Mouse (Mus musculus): Measurements from ENCODE around the gene Snx21.
A peak's percentile ranks its signal among the peaks of the same experiment; 100 is the strongest.
"Not testable (repeated sequence)": the region's sequence is repeated elsewhere in the genome, so short reads cannot be mapped to it uniquely, and the experiment has no call there.

Gene Snx21

DNA sequence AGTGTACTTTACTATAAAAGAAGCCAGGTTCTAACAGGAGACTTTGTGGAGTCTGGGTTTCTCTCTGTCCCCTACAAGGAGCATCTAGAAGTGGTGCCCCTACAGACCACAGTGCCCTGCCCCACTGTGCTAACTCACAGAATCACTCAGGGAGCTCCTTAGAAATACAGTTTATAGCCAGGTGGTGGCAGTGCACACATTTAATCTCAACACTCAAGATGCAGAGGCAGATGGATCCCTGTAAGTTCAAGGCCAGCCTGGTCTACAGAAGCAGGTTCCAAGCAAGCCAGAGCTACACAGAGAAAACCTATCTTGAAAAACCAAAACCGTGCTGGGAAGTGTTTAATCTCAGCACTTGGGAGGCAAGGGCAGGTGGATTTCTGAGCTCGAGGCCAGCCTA, 8.1 kb downstream of the Snx21 start:
- no peak for DNase-seq (ENCODE audit: low spot score in 2 of 2)

DNA sequence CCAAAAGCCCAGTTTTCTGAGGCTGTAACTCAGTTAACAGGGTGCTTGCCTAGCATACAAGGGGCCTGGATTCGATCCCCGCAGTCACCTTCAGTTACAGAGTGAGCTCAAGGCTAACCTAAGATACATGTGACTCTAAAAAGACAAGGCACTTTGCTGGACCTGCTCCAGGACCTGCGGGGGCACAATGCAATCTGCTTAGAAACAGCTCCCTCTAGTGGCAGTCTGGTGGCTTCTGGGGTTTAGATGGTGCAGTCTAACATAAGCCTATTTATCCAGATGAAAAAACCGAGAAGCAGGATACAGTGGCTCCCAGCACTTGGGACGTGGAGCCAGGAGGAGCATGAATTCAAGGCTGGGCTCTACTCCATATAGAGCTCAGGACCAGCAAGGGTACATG, 8.7 kb downstream of the Snx21 start:
- peak; percentile 65 to 86 for DNase-seq (ENCODE audit: low spot score in 2 of 2)

DNA sequence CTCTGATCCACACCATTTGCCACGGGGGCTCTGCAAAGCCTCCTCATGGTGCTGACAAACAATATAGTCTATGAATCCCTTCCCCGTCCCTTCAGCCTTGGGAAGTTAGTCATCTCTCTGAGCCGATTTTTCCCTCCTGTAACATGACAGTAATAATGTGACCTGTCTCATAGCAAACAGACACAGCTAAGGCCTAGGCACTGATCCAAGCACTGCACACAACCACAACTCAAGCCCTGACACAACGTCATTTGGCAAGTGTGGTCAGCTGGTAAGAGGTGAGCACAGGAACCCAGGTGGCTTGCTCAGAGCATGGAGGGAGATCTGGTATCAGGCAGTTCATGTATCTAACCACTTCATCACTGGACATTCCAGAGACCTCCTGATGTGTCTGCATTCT, 10.2 kb downstream of the Snx21 start:
- no peak for DNase-seq (ENCODE audit: low spot score in 2 of 2)

DNA sequence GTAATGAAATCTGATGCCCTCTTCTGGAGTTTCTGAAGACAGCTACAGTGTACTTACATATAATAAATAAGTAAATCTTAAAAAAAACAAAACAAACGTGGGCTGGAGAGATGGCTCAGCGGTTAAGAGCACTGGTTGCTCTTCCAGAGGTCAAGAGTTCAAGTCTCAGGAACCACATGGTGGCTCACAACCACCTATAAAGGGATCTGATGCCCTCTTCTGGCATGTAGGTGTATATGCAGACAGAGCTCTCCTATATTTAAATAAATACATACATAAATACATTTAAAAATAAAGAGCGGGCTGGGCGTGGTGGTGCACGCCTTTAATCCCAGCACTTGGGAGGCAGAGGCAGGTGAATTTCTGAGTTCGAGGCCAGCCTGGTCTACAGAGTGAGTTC, 12.9 kb downstream of the Snx21 start:
- not testable (repeated sequence) for DNase-seq (ENCODE audit: low spot score in 2 of 2)

DNA sequence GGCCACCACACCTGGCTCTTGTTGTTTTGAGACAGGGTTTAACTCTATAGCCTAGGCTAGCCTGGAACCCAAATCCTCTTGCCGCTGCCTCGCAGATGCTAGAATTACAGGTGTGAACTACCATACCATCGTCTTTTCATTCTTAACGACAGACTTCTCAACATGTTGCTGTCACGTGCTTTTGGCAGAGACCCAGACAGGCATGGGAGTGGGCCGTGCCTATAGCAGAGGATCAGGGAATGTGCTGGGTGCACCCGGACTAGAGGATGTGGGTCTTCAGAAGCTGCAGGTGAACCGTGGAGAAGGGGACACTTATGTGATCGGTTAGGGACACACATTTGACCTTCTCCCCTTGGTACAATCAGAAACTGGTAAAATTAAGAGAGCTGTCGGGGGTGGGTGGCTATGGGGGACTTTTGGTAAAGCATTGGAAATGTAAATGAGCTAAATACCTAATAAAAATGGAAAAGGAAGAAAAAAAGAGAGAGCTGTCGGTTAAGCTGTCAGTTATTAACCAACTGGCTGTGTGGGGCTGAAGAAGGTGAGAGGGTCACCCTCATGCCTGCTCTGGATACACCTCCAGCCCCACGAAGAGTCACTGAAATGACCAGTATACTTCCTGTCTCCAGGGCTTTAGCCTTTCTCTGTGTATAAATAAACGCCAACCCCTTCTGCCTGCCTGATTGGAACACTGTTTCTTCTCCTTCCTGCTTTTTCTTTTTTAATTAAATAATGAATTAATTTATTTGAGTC, 14.8 kb downstream of the Snx21 start:
- no peak for DNase-seq (ENCODE audit: low spot score in 2 of 2)

DNA sequence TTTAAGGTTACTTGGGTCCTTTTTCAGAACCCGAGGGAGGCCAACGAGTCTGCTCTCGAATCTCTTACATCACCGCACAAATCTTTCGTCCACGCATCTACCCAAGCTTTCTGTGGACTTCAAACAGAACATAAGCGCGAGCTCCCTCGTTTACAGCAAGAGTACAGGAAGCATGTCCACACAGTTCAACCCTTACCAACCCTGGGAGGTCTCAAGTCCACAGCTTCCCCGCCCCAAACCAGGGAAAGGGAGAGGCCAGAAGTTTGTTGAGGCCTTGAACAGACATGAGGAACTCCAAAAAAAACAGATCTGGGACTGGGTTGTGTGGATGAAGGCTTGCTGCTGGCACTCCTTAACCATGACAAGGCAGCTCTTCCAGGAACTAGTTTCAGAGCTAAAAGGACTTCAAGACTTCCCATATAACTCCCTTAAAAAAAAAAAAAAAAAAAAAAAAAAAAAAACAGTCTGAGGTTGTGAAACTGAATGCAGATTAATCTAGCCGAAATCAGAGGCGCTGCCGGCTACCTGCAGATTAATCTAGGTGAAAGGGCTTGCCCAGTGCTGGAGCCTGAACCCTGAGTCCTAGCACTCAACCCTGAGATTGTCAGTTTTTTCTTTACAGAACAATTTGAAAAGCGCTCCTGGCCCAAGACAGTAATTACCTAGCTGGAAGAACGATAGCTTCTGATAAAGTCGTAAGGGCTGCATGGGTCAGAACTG, 17.7 kb downstream of the Snx21 start:
- DNase-seq (ENCODE audit: low spot score in 2 of 2): no peak

DNA sequence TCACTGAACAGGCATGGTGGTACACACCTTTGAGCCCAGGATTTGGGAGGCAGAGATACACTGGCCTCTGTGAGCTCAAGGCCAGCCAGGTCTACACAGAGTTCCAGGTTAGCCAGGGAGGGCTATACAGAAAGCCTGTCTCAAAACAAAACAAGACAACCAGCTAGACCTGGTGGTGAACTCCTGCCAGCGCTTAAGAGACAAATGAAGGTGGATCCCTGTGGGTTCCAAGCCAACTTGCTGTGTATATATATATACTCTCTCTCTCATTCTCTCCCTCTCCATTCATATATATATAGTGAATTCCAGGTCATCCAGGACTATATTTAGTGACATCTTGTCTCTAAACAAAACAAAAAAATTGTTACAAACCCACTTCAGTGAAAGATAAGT, 18.3 kb downstream of the Snx21 start:
- DNase-seq (ENCODE audit: low spot score in 2 of 2): no peak

DNA sequence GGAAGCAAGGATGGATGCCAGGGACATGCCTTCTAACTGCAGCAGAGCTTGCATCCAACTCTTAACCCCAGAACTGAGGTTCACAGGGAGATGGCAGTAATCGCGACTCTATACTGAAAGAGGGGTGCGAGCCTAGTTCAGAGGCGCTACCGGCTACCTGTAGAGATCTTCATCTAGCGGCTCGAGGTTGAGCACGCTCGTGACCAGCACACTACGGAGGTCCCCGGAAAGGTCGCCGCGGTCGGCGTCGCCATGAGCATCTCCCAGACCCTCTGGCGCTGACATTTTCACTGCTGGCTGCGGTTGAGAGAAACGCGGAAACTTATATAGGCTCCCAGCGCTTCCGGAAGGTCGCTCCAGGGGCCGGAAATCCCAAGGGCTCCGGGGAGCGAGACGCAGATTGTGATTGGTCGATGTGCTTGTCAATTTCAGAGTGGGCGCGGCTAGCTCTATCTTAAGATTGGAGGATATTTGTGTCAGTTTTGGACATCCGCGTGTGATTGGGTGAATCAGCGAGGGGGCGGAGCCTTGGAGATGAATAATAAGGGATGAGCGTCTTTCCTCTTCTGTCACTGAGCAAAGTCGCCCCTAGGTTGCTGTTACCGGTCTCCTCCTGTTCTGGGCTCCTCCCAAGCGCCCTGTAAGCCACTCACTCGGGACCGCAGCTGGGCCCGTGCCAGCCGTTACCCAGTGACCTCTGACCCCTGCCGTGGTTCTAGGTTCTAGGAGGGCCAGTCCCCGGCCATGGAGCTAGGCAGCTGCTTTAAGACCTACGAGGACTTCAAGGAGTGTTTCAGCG, 19.1 kb downstream of the Snx21 start, which contains the start of the genes Acot8 and Zswim3:
Acot8 (minus strand) TSS at position 350 of the 799 bp plus-strand sequence.
Zswim3 (plus strand) TSS at position 566 of the 799 bp plus-strand sequence.
- peak; percentile 98 to 99 for DNase-seq (ENCODE audit: low spot score in 2 of 2)

DNA sequence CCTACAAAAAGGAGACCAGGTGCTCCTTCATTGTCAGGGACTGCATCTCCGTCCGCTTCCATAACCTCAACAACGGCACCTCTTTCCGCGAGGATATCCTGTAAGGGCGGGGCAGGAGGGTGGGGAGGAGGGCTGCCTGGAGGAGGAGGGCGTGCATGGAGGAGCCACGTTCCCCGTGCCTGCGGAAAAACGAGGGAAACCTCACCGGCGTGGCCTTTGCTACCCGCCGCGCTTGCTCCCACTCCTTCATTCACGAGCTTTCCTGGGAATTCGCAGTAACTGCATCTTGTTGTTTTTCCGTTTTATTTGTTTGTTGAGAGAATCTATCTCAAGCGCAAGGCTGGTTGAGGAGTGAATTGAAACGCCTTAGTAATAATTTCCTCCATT, 19.7 kb downstream of the Snx21 start:
- DNase-seq (ENCODE audit: low spot score in 2 of 2): no peak

DNA sequence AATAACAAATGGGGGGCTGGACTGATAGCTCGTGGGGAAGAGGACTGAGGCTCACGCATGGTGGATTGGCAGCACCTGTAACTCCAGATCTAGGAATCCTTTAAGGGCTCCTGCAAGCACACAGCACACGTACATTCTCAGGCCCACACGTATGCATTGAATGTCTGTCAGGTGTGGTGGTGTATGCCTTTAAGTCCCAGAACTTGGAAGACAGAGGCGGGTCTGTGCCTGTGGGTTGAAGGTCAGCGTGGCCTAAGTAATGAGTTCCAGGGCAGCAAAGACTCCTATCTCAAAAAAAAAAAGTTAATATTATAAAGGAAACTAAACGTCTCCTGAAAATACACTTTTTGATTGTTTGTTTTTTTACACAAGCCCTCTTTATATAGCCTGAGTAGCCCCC, 21.0 kb downstream of the Snx21 start:
- DNase-seq (ENCODE audit: low spot score in 2 of 2): no peak

DNA sequence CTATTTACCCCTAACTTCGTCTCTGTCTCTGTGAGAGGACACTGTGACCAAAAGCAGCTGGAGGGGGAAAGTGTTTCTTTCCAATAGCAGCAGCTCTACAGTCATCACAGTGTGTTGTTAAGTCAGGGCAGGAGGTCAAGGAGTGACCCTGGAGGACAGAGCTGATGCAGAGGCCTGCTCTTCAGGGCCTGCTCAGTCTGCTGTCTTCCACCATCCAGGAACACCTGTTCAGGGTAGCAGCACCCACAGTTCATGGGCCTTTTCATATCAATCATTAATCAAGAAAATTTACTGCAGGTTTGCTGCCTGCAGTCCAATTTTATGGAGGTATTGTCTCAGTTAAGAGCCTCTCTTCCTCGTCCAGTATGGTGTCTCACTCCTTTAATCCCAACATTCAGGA, 27.9 kb downstream of the Snx21 start:
- DNase-seq (ENCODE audit: low spot score in 2 of 2): no peak

DNA sequence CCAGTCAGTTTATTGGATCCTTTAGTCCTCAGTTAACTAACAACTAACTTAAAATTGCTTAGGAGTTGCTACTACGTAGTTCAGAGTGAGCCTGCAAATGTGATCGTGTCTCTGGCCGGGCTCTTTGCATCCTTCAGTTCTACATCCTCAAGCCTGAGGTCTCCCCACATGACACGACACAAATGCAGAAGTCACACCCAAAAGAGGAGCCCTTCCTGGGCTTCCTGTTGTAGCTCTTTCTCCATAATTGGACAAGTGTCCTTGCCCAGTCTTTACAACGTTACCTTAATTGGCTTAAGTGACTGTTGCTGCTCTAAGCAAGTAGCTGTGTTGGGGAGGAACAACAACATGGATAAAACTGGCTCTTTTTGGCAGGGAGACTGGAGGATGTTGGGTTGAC, 29.7 kb downstream of the Snx21 start:
- DNase-seq (ENCODE audit: low spot score in 2 of 2): no peak

DNA sequence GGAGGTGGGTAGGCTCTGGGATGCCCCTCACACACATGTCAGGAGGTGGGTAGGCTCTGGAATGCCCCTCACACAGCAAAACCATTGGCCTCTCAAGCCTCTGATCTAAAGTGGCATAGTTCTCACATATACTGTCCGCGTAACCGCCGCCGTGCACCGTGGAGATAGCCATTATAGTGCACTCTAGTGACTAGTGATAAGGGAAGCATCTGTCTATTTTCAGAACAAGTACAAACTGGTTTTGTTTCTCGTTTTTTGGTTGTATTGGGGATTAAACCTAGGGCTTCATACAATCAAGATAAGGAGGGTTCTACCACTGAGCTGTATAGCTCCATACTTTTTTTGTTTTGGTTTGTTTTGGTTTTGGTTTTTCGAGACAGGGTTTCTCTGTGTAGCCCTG, 30.2 kb downstream of the Snx21 start:
- DNase-seq (ENCODE audit: low spot score in 2 of 2): no peak

DNA sequence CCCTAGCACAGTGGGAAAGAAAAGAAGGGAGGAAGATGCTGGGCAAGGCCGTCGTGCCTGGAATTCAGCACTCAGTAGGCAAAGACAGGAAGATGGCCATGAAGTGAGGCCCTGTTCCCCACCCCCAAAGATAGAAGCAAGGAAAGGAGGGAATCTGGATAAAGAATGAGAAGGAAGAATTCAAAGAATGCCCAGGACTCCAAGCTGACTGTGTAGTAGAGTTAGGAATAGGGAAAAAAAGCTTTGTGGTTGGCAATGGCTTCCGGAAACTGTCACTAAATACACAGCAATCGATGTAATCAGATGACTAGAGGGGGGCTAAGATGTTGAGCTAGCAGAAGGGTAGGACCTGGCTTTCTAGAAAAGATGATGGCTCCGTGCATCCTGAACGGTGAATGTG, 31.6 kb downstream of the Snx21 start:
- no peak for DNase-seq (ENCODE audit: low spot score in 2 of 2)

DNA sequence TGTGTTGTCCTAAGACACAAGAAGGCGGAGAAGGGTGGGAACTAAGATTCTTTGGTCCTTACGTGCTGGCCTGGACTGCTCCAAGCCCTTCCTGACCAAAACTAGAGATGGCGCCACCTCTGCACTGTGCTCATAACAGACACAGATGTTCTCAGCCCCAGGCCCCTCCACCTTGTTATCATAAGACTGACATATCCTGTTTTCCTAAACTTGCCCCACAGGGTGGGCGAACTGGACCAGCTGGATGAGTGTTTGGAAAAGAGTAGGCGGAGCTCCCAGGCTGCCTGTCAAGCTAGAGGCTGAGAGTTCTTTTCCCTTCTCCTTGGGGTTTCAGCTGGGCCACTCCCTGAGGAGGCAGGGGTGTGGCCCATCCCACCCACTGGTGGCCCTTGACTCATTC, 32.1 kb downstream of the Snx21 start:
- no peak for DNase-seq (ENCODE audit: low spot score in 2 of 2)

DNA sequence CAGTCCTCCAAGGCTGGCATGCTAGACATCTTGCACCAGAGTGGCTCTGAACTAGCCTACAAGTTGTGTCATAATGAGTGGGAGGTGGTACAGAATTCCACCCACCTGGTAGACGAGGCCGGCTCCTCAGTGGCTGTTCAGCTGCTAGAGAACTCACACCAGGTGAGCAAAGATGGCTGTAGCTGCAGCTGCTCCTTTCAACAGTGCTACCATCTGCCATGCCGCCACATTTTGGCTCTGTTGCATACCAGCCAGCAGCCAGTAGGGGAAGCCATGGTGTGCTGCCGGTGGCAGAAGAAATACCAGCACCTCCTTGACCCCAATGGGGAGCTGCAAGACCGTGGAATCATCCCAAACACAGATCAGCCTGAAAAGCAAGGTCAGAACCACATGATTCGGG, 35.4 kb downstream of the Snx21 start:
- DNase-seq (ENCODE audit: low spot score in 2 of 2): no peak

DNA sequence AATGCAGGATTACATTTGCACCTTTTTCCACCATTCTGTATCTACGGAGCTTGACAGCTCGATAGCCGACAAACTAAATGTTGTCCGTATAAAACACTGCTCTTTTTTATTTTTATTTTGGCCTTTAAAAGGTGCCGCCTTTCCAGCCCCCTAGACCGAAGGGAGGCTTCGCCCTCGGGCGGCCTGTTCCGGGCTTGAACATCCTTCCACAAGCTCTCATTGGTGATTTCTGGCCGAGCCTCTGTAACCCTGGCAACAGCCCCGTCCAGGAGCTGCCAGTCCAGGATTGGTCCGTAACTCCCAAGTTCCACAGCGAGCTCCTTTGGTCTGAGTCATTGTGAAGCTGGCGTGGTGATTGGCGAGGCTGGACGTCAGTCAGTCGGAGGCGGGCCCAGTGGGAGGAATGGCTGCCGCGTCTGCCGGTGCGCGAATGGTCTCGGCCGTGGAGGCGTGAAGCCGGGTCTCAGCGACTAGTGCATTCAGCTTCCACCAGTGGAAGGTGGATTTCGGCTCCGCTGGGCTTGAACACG, 37.1 kb downstream of the Snx21 start, which contains the start of gene Zswim1:
Zswim1 (plus strand) TSS at position 51 of the 530 bp plus-strand sequence.
- DNase-seq (ENCODE audit: low spot score in 2 of 2): peak; percentile 100

DNA sequence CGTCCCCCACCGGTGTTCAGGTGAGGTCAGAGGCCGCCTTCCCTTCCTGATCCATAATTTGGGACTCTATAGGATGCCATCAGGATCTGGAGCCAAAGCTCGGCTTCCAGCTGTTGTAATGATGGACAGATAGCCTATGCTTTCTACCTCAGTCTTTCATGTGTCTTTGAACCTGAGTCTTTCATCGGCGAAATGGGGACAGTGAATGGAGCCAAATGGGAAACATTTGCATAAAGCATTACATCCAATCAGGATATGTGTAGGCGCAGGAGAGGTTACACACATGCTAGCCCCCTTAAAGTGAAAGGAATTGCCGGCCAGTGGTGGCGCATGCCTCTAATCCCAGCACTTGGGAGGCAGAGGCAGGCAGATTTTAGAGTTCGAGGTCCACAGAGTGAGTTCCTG, 37.6 kb downstream of the Snx21 start:
- no peak for DNase-seq (ENCODE audit: low spot score in 2 of 2)

DNA sequence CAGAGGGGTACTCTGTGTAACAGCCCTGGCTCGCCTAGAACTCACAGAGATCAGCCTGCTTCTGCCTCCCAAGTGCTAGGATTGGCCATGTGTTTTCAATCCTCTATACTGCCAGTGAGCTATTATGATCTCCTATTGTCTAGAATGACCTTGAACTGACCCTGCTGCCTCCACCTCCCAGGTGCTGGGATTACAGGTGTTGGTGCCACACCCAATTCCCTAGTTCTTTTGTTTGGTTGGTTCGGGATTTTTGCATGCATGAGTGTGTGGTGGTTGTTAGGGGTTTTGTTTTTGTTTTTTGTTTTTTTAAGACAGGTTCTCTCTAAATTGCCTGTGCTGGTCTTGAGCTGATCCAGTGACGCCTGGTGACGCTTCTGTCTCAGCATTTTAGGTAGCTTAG, 38.3 kb downstream of the Snx21 start:
- no peak for DNase-seq (ENCODE audit: low spot score in 2 of 2)

DNA sequence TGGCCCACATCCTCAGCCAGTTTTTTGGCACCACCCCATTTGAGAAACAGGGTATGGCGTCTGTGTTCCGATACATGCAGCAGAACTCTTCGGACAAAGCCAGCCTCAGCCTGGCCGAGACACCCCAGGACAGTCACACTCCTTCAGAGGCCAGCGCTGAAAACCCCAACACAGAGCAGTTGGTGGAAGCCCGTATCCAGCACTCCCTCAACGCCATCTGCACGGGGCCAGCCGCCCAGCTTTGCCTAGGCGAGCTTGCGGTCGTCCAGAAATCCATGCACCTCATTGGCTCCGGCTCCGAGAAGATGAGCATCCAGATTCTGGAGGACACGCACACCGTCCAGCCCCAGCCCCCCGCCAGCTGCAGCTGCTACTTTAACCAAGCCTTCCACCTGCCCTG, 39.9 kb downstream of the Snx21 start:
- no peak for DNase-seq (ENCODE audit: low spot score in 2 of 2)

DNA sequence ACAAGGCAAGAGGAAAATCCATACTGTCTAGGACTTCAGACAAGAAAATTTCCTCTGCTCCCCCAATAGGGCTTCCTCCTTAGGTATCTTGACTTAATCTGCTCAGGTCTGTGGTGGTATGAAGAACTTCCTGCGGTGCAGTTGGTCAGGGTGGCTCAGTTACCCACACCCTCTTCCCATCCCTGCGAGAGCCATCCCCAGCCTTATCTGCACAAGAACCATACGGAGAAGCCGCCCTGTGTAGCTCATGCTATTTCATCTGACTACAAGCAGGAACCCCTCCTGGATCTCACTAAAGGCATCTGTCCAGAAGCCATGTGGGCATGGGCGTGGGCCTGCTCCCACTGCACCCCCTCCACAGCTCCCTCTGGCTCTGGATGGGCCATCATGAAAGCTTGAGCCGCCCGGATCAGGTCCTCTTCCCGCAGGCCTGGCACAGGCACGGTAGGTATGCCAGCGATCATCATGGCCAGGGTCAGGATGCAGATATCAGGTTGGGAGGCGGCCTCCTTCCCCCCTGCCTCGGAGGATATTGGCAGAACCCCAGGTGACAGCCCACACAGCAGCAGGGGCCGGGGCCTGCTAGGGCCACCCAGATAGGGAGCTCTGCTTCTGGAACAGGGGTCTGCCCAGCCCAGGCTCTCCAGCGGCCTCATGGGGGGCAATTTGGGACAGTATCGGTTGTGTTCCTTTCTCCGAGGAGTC, 41.7 kb downstream of the Snx21 start:
- no peak for DNase-seq (ENCODE audit: low spot score in 2 of 2)

DNA sequence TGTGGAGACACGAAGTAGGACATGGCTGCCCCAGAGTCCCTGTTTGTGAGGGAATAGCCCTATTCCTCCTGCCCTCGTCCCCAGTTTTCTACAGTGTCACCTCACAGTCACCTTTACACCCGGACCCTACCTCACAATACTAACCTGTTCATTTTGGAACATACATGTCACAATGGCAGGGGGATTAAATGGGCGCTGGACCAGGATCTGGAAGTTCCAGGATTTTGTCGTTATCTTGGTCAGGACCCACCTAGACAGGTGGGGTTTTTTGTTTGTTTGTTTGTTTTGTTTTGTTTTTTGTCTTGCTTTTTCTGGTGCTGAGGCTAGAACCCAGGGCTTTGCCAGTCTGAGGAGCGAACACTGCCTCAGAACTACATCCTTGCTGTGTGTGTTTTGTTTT, 42.8 kb downstream of the Snx21 start, which contains the start of gene Spata25:
Spata25 (minus strand) TSS at position 101 of the 400 bp plus-strand sequence.
- no peak for DNase-seq (ENCODE audit: low spot score in 2 of 2)

Data from spleen, postnatal 10 days (tissue).